Mouse (Mus musculus) olfactory bulb, adult 2 months (tissue): ENCODE results near the gene Cfd.

Experiments
- CTCF ChIP-seq: fragments of 200-500 bp; IDR thresholded peaks from 2 replicates; pipeline ENCODE4 v1.5.1; 2012; ENCODE audit warnings: low read depth, mild to moderate bottlenecking, low read length, moderate library complexity; ENCODE audit not compliant: insufficient read depth
- POLR2A ChIP-seq: fragments of 200-500 bp; IDR thresholded peaks from 2 replicates; pipeline ENCODE4 v1.6.1; 2012; ENCODE audit warnings: mild to moderate bottlenecking, low read depth, low read length, moderate library complexity; ENCODE audit not compliant: insufficient read depth

DNA sequence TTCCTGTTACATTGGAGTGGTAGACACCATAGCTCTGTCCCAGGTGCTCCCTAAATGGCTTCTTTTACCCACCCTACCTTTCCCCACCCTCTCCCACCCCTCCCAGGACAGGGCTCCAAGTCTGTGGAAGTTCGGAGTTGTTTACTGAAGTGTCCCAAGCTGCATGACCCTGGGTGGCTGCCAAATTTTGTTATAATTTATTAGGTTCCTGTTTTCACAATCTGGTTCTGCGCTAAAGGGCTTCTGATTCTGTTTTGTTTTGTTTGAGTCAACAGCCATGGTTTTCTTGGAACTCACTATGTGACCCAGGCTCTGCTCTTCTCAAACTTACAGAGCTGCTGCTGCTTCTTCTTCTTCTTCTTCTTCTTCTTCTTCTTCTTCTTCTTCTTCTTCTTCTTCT is 1.3 kb upstream of the Cfd start:
- TF ChIP-seq POLR2A = no peak
- TF ChIP-seq CTCF = no peak
